Mouse (Mus musculus) lung, adult 2 months (tissue): ENCODE data around the gene Lipa.

ENCODE experiments used
- CTCF ChIP-seq: fragments of 200-500 bp; IDR thresholded peaks from 2 replicates; pipeline ENCODE4 v1.5.1; 2011; ENCODE audit warnings: mild to moderate bottlenecking, low read length, control low read depth; ENCODE audit not compliant: insufficient read depth
- POLR2A ChIP-seq: fragments of 200-500 bp; IDR thresholded peaks from 2 replicates; pipeline ENCODE4 v1.6.1; 2011; ENCODE audit warnings: low read depth, mild to moderate bottlenecking, control low read depth, low read length, borderline replicate concordance; ENCODE audit errors: extremely low read depth

GRCm38 (mm10) chr19:34474228-34474990, 52.9 kb downstream of the Lipa start:
- TF ChIP-seq POLR2A, result no peak
- TF ChIP-seq CTCF, result no peak
